Mouse (Mus musculus) spleen, adult 12 weeks (tissue): ENCODE data around the gene U2af1l4.

ENCODE experiments used
- DNase-seq: peaks from one replicate; pipeline ENCODE4 v3.0.0; 2022; ENCODE audit warnings: low spot score

Gene U2af1l4

DNA sequence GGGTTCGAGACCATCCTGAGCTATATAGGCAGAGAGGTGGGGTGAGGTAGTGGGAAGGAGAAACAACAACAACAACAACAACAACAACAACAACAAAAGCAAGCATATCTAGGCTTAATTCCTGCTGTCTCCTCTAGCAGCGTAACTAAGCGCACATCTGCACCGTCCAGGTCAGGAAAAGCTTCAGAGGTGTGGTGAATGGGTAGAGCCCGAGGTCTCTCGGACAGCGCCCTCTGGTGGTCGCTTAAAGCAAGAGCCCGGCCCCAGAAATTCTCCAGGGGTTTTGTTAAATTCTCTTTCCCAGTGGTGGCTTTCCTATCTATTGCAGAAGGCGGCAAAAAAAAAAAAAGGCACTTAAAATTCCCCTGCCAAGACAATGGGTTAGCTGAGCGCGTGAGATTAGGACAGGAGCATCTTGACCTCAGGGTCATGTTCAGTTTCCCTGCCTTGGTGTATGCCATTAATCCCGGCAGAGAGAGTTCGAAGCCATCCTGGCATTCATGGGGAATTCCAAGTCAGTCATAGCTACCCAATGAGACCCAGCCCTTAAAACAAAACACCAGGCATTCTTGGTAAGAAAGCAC lies 50.5 kb downstream of the U2af1l4 start:
- peak; percentile 53 for DNase-seq

GRCm38 (mm10) chr7:30614454-30614853 lies 51.4 kb downstream of the U2af1l4 start:
- DNase-seq, result no peak
